Mouse (Mus musculus): Measurements from ENCODE around the gene Keap1. TPM values are rescaled to one million over a fixed set of nuclear protein-coding genes. Genes with fewer than 3 reads are reported as not detected.
"Not testable (repeated sequence)": the region's sequence is repeated elsewhere in the genome, so short reads cannot be mapped to it uniquely, and the experiment has no call there.

The Keap1 gene
- polyA plus RNA-seq, 1 experiment from 2014 or later, result 46.7 TPM

DNA sequence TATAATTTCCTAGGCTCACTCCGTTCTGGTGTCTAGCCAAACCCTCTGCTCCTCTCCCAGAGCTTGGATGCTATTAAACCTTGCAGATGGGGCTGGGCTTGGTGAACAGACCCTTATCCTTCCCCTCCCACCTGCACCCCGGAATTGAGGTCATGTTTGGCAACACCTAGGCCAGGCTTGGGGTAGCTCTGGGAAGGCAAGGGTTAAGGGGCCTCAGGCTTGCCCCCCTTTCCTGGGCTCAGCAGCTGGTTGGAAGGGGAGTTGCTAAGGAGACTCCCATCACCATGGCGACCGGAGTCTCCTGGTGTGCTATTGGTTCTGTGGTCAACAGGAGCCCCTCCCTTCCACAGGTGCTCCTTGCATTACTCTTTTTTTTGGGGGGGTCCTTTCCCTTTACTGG is 41.2 kb downstream of the Keap1 start:
- H3K27me3 ChIP-seq (ENCODE audit: poor library complexity, severe bottlenecking), result 0 out of 2 replicates have a peak, but pooled peaks cover under 1% of the 10 kb centered on the region
- H3K36me3 ChIP-seq (replicated peaks), result peaks cover 2% of the 10 kb centered on the region; the same call in 1 of the 2 replicates
- DNase-seq (ENCODE audit: extremely low spot score, low spot score), result peak; percentile 68
- H3K9me3 ChIP-seq, result no peaks in the 10 kb centered on the region
- WGBS, result 11% methylated on average over 4 of the region's 4 CpGs
- peak overlapping the region; percentile 45 for H3K4me3 ChIP-seq
- peak overlapping the region; percentile 79 for H3K27ac ChIP-seq
- peaks cover 45% of the 10 kb centered on the region for H3K4me1 ChIP-seq

GRCm38 (mm10) chr9:21196521-21197433 is 42.4 kb downstream of the Keap1 start:
- peaks cover 45% of the 10 kb centered on the region for H3K4me1 ChIP-seq
- WGBS, result 32% methylated on average over 19 of the region's 19 CpGs
- peaks cover 2% of the 10 kb centered on the region; the same call in 1 of the 2 replicates for H3K36me3 ChIP-seq (replicated peaks)
- H3K27ac ChIP-seq, result peak overlapping the region; percentile 79
- no peaks in the 10 kb centered on the region for H3K27me3 ChIP-seq (ENCODE audit: poor library complexity, severe bottlenecking)
- no peak for DNase-seq (ENCODE audit: extremely low spot score, low spot score)
- H3K4me3 ChIP-seq, result peak overlapping the region; percentile 45
- no peaks in the 10 kb centered on the region for H3K9me3 ChIP-seq

GRCm38 (mm10) chr9:21195736-21196505 is 43.2 kb downstream of the Keap1 start:
- H3K4me3 ChIP-seq; H3K9me3 ChIP-seq; DNase-seq (ENCODE audit: extremely low spot score, low spot score); H3K36me3 ChIP-seq (replicated peaks); H3K27ac ChIP-seq; H3K27me3 ChIP-seq (ENCODE audit: poor library complexity, severe bottlenecking): not testable (repeated sequence)
- H3K4me1 ChIP-seq, result peaks cover 45% of the 10 kb centered on the region
- WGBS, result 57% methylated on average over 7 of the region's 7 CpGs

GRCm38 (mm10) chr9:21194787-21195493 is 44.2 kb downstream of the Keap1 start:
- Histone ChIP-seq H3K4me1 (peaks cover 45% of the 10 kb centered on the region), H3K27me3 (ENCODE audit: poor library complexity, severe bottlenecking) (no peaks in the 10 kb centered on the region), H3K9me3 (no peaks in the 10 kb centered on the region), H3K27ac (no peak overlapping the region; the same call in 1 of the 2 replicates), H3K4me3 (no peak overlapping the region), H3K36me3 (replicated peaks) (no peaks in the 10 kb centered on the region)
- no peak for DNase-seq (ENCODE audit: extremely low spot score, low spot score)
- 81% methylated on average over 4 of the region's 4 CpGs for WGBS

- no peak for DNase-seq (ENCODE audit: extremely low spot score, low spot score)
- Histone ChIP-seq H3K27ac (no peak overlapping the region), H3K27me3 (ENCODE audit: poor library complexity, severe bottlenecking) (no peaks in the 10 kb centered on the region), H3K4me1 (peaks cover 43% of the 10 kb centered on the region), H3K4me3 (no peak overlapping the region), H3K36me3 (replicated peaks) (no peaks in the 10 kb centered on the region), H3K9me3 (no peaks in the 10 kb centered on the region)
- 87% methylated on average over 3 of the region's 3 CpGs for WGBS
Measured at GRCm38 (mm10) chr9:21193786-21194185, 45.4 kb downstream of the Keap1 start.

DNA sequence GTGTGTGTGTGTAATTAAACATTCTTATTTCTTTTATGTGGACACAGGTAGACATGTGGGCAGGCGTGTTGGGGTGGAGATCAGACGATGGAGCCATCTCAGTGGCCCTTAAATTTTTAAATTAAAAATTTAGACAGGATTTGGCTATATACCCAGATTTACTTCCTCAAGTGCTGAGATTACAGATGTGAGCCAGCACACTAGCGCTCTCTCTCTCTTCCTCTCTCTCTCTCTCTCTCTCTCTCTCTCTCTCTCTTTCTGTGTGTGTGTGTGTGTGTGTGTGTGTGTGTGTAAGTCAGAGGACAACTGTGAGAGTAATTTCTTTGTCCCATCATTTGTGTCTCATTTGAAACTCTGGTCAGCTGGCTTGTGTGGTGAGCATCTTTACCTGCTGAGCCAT is 48.5 kb downstream of the Keap1 start:
- Histone ChIP-seq H3K4me1 (peaks cover 16% of the 10 kb centered on the region), H3K4me3 (no peak overlapping the region), H3K27me3 (ENCODE audit: poor library complexity, severe bottlenecking) (peaks cover 13% of the 10 kb centered on the region), H3K36me3 (replicated peaks) (no peaks in the 10 kb centered on the region), H3K9me3 (no peaks in the 10 kb centered on the region), H3K27ac (no peak overlapping the region)
- no peak for DNase-seq (ENCODE audit: extremely low spot score, low spot score)
- 86% methylated on average over 3 of the region's 3 CpGs for WGBS

DNA sequence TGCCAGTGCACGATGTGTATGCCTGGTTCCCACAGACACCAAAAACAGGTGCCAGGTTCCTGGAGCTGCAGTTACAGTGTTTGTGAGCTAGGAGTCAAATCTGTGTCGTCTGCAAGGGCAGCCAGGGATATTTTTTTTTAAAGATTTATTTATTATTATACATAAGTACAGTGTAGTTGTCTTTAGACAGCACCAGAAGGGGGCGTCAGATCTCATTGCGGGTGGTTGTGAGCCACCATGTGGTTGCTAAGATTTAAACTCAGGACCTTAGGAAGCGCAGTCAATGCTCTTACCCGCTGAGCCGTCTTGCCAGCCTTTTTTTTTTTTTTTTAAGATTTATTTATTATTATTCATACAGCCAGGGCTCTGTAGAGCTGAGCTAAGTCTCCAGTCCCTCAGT is 49.3 kb downstream of the Keap1 start:
- H3K27me3 ChIP-seq (ENCODE audit: poor library complexity, severe bottlenecking), result peaks cover 21% of the 10 kb centered on the region
- H3K4me3 ChIP-seq, result no peak overlapping the region
- no peaks in the 10 kb centered on the region for H3K36me3 ChIP-seq (replicated peaks)
- H3K9me3 ChIP-seq, result no peaks in the 10 kb centered on the region
- no peak for DNase-seq (ENCODE audit: extremely low spot score, low spot score)
- peaks cover 16% of the 10 kb centered on the region for H3K4me1 ChIP-seq
- 47% methylated on average over 7 of the region's 7 CpGs for WGBS
- H3K27ac ChIP-seq, result no peak overlapping the region

DNA sequence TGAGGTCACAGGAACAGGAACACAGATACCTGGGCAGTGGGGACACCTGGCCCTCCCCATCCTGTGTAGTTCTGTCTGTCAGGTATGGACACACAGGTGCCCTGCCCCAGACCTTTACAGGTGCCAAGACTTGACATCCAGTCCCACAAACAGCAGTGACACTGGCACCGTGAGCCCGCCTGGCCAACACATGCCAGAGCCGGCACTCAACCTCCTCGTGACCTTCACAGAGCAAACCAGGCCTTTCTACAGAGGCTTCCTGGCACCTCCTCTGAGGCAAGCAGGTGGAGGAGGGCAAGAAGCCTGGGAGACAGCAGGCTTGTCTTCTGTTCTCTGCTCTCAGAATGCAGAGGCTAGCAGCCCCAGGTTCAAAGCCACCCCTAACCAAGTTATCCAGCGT is 53.7 kb downstream of the Keap1 start:
- no peak overlapping the region for H3K4me3 ChIP-seq
- DNase-seq (ENCODE audit: extremely low spot score, low spot score), result no peak
- no peaks in the 10 kb centered on the region for H3K9me3 ChIP-seq
- H3K4me1 ChIP-seq, result peaks cover 41% of the 10 kb centered on the region
- H3K27ac ChIP-seq, result no peak overlapping the region
- WGBS, result 89% methylated on average over 5 of the region's 5 CpGs
- no peaks in the 10 kb centered on the region for H3K36me3 ChIP-seq (replicated peaks)
- peaks cover 65% of the 10 kb centered on the region for H3K27me3 ChIP-seq (ENCODE audit: poor library complexity, severe bottlenecking)

- H3K27me3 ChIP-seq (ENCODE audit: poor library complexity, severe bottlenecking), result peaks cover 72% of the 10 kb centered on the region
- WGBS, result 51% methylated on average over 2 of the region's 2 CpGs
Measured at GRCm38 (mm10) chr9:21184733-21185132, 54.4 kb downstream of the Keap1 start.

GRCm38 (mm10) chr9:21183905-21184413 is 55.2 kb downstream of the Keap1 start:
- 6% methylated on average over 34 of the region's 34 CpGs for WGBS
- H3K27ac ChIP-seq, result no peak overlapping the region; the same call in 1 of the 2 replicates
- H3K4me3 ChIP-seq, result peak overlapping the region; percentile 33
- DNase-seq (ENCODE audit: extremely low spot score, low spot score), result no peak
- H3K27me3 ChIP-seq (ENCODE audit: poor library complexity, severe bottlenecking), result peaks cover 73% of the 10 kb centered on the region
- H3K36me3 ChIP-seq (replicated peaks), result no peaks in the 10 kb centered on the region
- no peaks in the 10 kb centered on the region for H3K9me3 ChIP-seq
- peaks cover 44% of the 10 kb centered on the region for H3K4me1 ChIP-seq

More at GRCm38 (mm10) chr9:21184733-21185132, 54.4 kb downstream of the Keap1 start:
- Histone ChIP-seq H3K27ac (no peak overlapping the region), H3K4me1 (peaks cover 44% of the 10 kb centered on the region), H3K4me3 (no peak overlapping the region), H3K9me3 (no peaks in the 10 kb centered on the region), H3K36me3 (replicated peaks) (no peaks in the 10 kb centered on the region)
- DNase-seq (ENCODE audit: extremely low spot score, low spot score), result no peak

DNA sequence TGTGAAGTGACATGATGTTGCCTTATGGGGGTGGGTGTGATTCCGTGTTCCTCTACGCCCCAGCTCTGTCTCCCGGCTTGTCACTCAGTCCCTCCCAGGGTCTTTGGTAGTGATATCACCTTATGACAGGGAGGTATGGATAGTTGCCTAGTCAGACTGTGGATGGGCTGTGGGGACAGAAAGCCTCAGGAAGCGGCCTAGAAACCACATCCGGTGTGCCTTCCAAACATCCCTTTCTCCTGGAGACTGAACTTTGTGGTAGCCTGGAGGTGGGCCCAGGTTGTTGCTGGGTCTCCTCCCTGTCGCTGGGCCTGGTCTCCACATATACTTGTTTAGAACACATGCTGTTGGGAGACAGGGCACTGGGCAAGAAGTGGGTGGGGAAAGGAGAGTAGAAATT is 55.7 kb downstream of the Keap1 start:
- 85% methylated on average over 6 of the region's 6 CpGs for WGBS
- H3K9me3 ChIP-seq, result no peaks in the 10 kb centered on the region
- no peak overlapping the region for H3K4me3 ChIP-seq
- no peak overlapping the region for H3K27ac ChIP-seq
- H3K27me3 ChIP-seq (ENCODE audit: poor library complexity, severe bottlenecking), result peaks cover 73% of the 10 kb centered on the region
- H3K36me3 ChIP-seq (replicated peaks), result no peaks in the 10 kb centered on the region
- no peak for DNase-seq (ENCODE audit: extremely low spot score, low spot score)
- H3K4me1 ChIP-seq, result peaks cover 44% of the 10 kb centered on the region

Measured in forebrain, embryonic 10.5 days (tissue).